Comparison of ENCODE assay signal across 21 mouse cellular contexts in genomic region chr3:49586531-49587168, GRCm38 (mm10).
DNase-seq lines count a peak whose midpoint lies in the region; ATAC-seq and TF ChIP-seq lines count a peak whose summit lies in the region.
"Had no signal": no experiment of that assay in that cellular context is flagged by ENCODE, and none has a peak within 500 bp of the region (broad histone marks: within the 10 kb centered on the region; RNA-seq: fewer than 3 reads in every experiment).

No protein-coding gene starts in this region.

- no peaks in the 10 kb centered on the region for H3K4me1 ChIP-seq in midbrain, embryonic 11.5 days (ENCODE audit: control insufficient read depth, insufficient read depth, low read length)
- no peaks in the 10 kb centered on the region for H3K4me1 ChIP-seq in midbrain, embryonic 14.5 days (ENCODE audit: control insufficient read depth, insufficient read depth, low read length)
- 0 out of 2 replicates have a peak, but pooled peaks cover 2% of the 10 kb centered on the region for H3K4me1 ChIP-seq in embryonic facial prominence, embryonic 13.5 days
- peaks cover 2% of the 10 kb centered on the region; the same call in 1 of the 2 replicates for H3K4me1 ChIP-seq in limb, embryonic 11.5 days (ENCODE audit: control insufficient read depth, insufficient read depth, low read length)
- H3K4me1 ChIP-seq in forebrain, embryonic 16.5 days (replicated peaks; ENCODE audit: control insufficient read depth, insufficient read depth, low read length), result no peaks in the 10 kb centered on the region
- H3K4me1 ChIP-seq: neural tube, embryonic 13.5 days had no signal

- no peak overlapping the region for H3K4me3 ChIP-seq in midbrain, embryonic 11.5 days (ENCODE audit: low read depth, low read length)
- H3K4me3 ChIP-seq in midbrain, embryonic 14.5 days (replicated peaks; ENCODE audit: low read depth, low read length), result no peak overlapping the region
- no peak overlapping the region for H3K4me3 ChIP-seq in embryonic facial prominence, embryonic 13.5 days
- no peak overlapping the region for H3K4me3 ChIP-seq in limb, embryonic 11.5 days (ENCODE audit: low read depth, low read length)
- H3K4me3 ChIP-seq in gastrocnemius, adult 2 months, result no peak overlapping the region
- H3K4me3 ChIP-seq in forebrain, embryonic 16.5 days (replicated peaks; ENCODE audit: low read length), result no peak overlapping the region
- H3K4me3 ChIP-seq: heart, embryonic 12.5 days; midbrain, embryonic 10.5 days; neural tube, embryonic 13.5 days had no signal

- DNase-seq in midbrain, embryonic 11.5 days (ENCODE audit: low spot score, missing footprints), result no peak
- DNase-seq in midbrain, embryonic 14.5 days, result no peak
- DNase-seq in limb, embryonic 11.5 days (ENCODE audit: low spot score), result peak; percentile 62
- no peak for DNase-seq in gastrocnemius, adult 2 months
- DNase-seq: adrenal gland, postnatal 25 days; cerebellum, adult 11 months; cerebellum, postnatal 14 days; kidney, adult 11 months; lung, embryonic 14.5 days; lung, postnatal 36 days; thymus, postnatal 14 days had no signal

- no peaks in the 10 kb centered on the region for H3K27me3 ChIP-seq in midbrain, embryonic 11.5 days (ENCODE audit: control insufficient read depth, insufficient read depth, low read length)
- H3K27me3 ChIP-seq in midbrain, embryonic 14.5 days (ENCODE audit: control insufficient read depth, insufficient read depth, low read length), result no peaks in the 10 kb centered on the region
- no peaks in the 10 kb centered on the region for H3K27me3 ChIP-seq in embryonic facial prominence, embryonic 13.5 days
- no peaks in the 10 kb centered on the region for H3K27me3 ChIP-seq in limb, embryonic 11.5 days (ENCODE audit: control insufficient read depth, insufficient read depth, low read length)
- H3K27me3 ChIP-seq in forebrain, embryonic 16.5 days (replicated peaks; ENCODE audit: control insufficient read depth, insufficient read depth, low read length), result no peaks in the 10 kb centered on the region
- H3K27me3 ChIP-seq: CH12.LX; heart, embryonic 12.5 days; neural tube, embryonic 13.5 days had no signal

- H3K36me3 ChIP-seq in midbrain, embryonic 11.5 days (ENCODE audit: control insufficient read depth, insufficient read depth, low read length), result no peaks in the 10 kb centered on the region
- no peaks in the 10 kb centered on the region for H3K36me3 ChIP-seq in midbrain, embryonic 14.5 days (ENCODE audit: control insufficient read depth, insufficient read depth, low read length)
- no peaks in the 10 kb centered on the region for H3K36me3 ChIP-seq in embryonic facial prominence, embryonic 13.5 days
- no peaks in the 10 kb centered on the region for H3K36me3 ChIP-seq in limb, embryonic 11.5 days (ENCODE audit: control insufficient read depth, insufficient read depth, low read length)
- H3K36me3 ChIP-seq in forebrain, embryonic 16.5 days (ENCODE audit: control insufficient read depth, insufficient read depth), result no peaks in the 10 kb centered on the region
- H3K36me3 ChIP-seq: heart, embryonic 12.5 days; midbrain, embryonic 10.5 days; neural tube, embryonic 13.5 days had no signal

- H3K27ac ChIP-seq in midbrain, embryonic 11.5 days (ENCODE audit: low read depth, low read length), result no peak overlapping the region
- H3K27ac ChIP-seq in midbrain, embryonic 14.5 days (replicated peaks; ENCODE audit: low read depth, low read length), result no peak overlapping the region
- peak overlapping the region; percentile 72; the same call in 1 of the 2 replicates for H3K27ac ChIP-seq in embryonic facial prominence, embryonic 13.5 days
- H3K27ac ChIP-seq in limb, embryonic 11.5 days (replicated peaks; ENCODE audit: low read depth, low read length), result peak overlapping the region; percentile 73
- no peak overlapping the region for H3K27ac ChIP-seq in gastrocnemius, adult 2 months
- no peak overlapping the region for H3K27ac ChIP-seq in forebrain, embryonic 16.5 days (ENCODE audit: low read length)
- H3K27ac ChIP-seq: midbrain, embryonic 10.5 days; neural tube, embryonic 13.5 days had no signal

- intact Hi-C loops in gastrocnemius, adult 2 months (cut with DNase I), result no loop called here

- no peak for TF ChIP-seq CTCF in gastrocnemius, adult 2 months (IDR thresholded peaks at IDR 0.05)

- WGBS in midbrain, embryonic 11.5 days, result 54% methylated on average over 6 of the region's 6 CpGs
- WGBS in midbrain, embryonic 14.5 days, result 61% methylated on average over 6 of the region's 6 CpGs
- 22% methylated on average over 6 of the region's 6 CpGs for WGBS in embryonic facial prominence, embryonic 13.5 days
- 22% methylated on average over 6 of the region's 6 CpGs for WGBS in limb, embryonic 11.5 days
- WGBS in forebrain, embryonic 16.5 days, result 57% methylated on average over 6 of the region's 6 CpGs

- no peaks in the 10 kb centered on the region for H3K9me3 ChIP-seq in midbrain, embryonic 11.5 days (ENCODE audit: control insufficient read depth, low read length)
- H3K9me3 ChIP-seq in midbrain, embryonic 14.5 days (ENCODE audit: control insufficient read depth, low read length), result no peaks in the 10 kb centered on the region
- no peaks in the 10 kb centered on the region for H3K9me3 ChIP-seq in embryonic facial prominence, embryonic 13.5 days
- H3K9me3 ChIP-seq in limb, embryonic 11.5 days (ENCODE audit: control insufficient read depth, low read length), result no peaks in the 10 kb centered on the region
- no peaks in the 10 kb centered on the region for H3K9me3 ChIP-seq in forebrain, embryonic 16.5 days (ENCODE audit: control insufficient read depth, low read length)
- H3K9me3 ChIP-seq: heart, embryonic 12.5 days; midbrain, embryonic 10.5 days; neural tube, embryonic 13.5 days had no signal

- H3K4me2 ChIP-seq in midbrain, embryonic 11.5 days, result no peak overlapping the region
- no peak overlapping the region for H3K4me2 ChIP-seq in midbrain, embryonic 14.5 days (ENCODE audit: low read length)
- no peak overlapping the region for H3K4me2 ChIP-seq in embryonic facial prominence, embryonic 13.5 days
- H3K4me2 ChIP-seq in limb, embryonic 11.5 days (ENCODE audit: low read depth, severe bottlenecking), result no peak overlapping the region
- no peak overlapping the region for H3K4me2 ChIP-seq in forebrain, embryonic 16.5 days (ENCODE audit: low read length)
- H3K4me2 ChIP-seq: heart, embryonic 12.5 days; liver, embryonic 11.5 days; lung, embryonic 14.5 days; neural tube, embryonic 13.5 days had no signal

- H3K9ac ChIP-seq in midbrain, embryonic 11.5 days (ENCODE audit: low read length), result no peak overlapping the region
- H3K9ac ChIP-seq in midbrain, embryonic 14.5 days (replicated peaks; ENCODE audit: low read length), result no peak overlapping the region
- H3K9ac ChIP-seq in embryonic facial prominence, embryonic 13.5 days, result no peak overlapping the region
- H3K9ac ChIP-seq in limb, embryonic 11.5 days (ENCODE audit: low read length), result no peak overlapping the region
- H3K9ac ChIP-seq in forebrain, embryonic 16.5 days (replicated peaks; ENCODE audit: low read depth, low read length), result no peak overlapping the region
- H3K9ac ChIP-seq: heart, embryonic 12.5 days; lung, embryonic 14.5 days; neural tube, embryonic 13.5 days had no signal

- ATAC-seq in midbrain, embryonic 11.5 days (ENCODE audit: low FRiP score), result peak; percentile 41; the same call in 1 of the 2 replicates
- ATAC-seq in midbrain, embryonic 14.5 days (ENCODE audit: low FRiP score, low TSS enrichment), result no peak
- 0 out of 2 replicates have a peak, but pooled peaks have one; percentile 67 for ATAC-seq in embryonic facial prominence, embryonic 13.5 days (ENCODE audit: insufficient number of reproducible peaks, insufficient read depth, low FRiP score, low TSS enrichment, low read depth)
- peak; percentile 91 for ATAC-seq in limb, embryonic 11.5 days (ENCODE audit: insufficient number of reproducible peaks, low FRiP score, low TSS enrichment, low read depth)
- ATAC-seq in megakaryocyte progenitor cell, adult 5-6 weeks (replicated peaks; ENCODE audit: poor library complexity), result no peak
- no peak for ATAC-seq in forebrain, embryonic 16.5 days
- ATAC-seq: forebrain, embryonic 14.5 days; hindbrain, embryonic 16.5 days had no signal

Comparison
In these comparisons a context has a peak if more than half of its experiments do, and no peak if none do; other contexts are left out.
1. ATAC-seq: peak in midbrain, embryonic 11.5 days (single experiment), embryonic facial prominence, embryonic 13.5 days (single experiment) and limb, embryonic 11.5 days (single experiment); none in midbrain, embryonic 14.5 days (single experiment), megakaryocyte progenitor cell, adult 5-6 weeks (single experiment) and forebrain, embryonic 16.5 days (single experiment).
2. H3K27ac ChIP-seq: peak in embryonic facial prominence, embryonic 13.5 days (single experiment) and limb, embryonic 11.5 days (single experiment); none in midbrain, embryonic 11.5 days (single experiment), midbrain, embryonic 14.5 days (single experiment), gastrocnemius, adult 2 months (single experiment) and forebrain, embryonic 16.5 days (single experiment).